Mouse (Mus musculus): Measurements from ENCODE around the gene Fkbp2.

Fkbp2 gene

DNA sequence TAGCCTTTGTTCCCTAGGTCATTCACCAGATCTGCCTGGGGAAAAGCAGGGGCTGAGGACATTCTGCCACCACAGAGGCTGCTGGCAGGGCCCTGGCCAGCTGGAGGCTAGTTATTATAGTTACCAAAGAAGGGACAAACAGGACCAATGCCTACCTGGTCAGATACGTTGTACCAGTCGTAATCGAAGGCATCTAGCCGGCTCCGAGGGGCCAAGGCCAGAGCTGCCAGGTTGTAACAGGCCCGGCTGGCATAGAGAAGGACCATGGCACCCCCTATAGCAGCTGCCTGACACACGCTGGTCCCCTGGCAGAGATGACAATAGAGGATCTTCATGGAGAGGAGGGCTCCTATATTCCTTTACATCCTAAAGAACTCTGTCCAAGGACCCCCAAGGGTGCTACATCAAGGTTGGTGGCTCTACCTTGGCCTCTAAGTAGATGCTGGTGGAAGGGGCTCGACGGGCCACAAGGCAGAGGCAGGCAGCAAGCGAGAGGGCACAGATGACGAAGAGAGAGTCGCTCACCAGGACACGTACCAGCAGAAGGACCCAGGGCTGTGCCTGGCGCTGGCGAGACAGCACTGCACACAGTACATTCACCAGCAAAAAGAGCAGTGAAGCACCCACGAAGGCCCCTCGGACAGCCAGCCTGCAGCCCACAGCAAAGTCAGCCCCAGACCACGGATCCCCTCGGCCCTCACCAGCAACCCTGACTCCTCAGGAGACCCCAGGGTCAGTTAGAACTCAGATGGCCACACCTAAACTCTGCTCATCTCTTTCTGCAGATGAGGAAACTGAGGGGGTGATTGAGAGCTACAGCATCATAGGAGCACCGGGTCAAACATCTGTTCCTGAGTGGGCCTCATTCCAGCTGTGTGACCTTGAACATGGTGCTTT lies 40.9 kb downstream of the Fkbp2 start:
- no peak for DNase-seq

- DNase-seq, result no peak
These were observed 42.5 kb downstream of the Fkbp2 start for GRCm38 (mm10) chr19:6937541-6938465.

GRCm38 (mm10) chr19:6936299-6936698 lies 44.0 kb downstream of the Fkbp2 start:
- DNase-seq, result no peak

DNA sequence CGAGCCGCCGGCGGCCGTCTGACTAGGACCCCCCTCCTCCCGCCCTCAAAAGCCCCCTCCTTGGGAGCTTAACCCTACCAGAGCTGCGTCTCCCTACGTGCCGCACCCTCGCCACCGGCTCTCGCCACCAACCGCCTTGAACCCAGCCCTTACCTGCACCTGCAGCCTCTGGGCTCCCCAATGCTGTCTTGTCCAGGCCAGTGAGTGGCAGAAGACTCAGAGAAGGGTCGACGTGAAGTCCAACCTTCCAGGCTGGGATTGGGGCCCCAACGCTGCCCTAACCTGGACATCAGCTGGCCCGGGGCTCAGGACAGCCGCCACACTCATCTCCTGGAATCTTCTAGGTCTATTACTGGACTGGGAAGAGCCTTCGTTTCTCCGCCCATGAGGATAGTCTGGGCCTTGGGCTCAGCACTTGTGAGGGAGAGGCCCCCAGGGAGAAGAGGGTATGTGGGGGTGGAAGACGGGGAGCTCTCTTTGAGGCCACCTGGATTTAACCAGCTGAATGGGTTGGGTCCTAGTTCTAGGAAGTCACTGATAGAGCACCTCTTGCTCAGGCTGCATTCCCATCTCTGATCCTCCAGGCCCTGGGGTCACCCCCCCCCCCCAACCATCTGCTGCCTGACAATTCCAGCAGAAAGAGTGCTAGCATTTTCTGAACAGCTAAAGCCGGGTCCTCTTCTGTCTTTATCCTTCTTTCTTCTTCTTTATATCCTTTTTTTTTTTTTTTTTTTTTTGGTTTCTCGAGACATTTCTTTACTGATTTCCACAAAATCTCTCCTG lies 45.9 kb downstream of the Fkbp2 start, which contains the start of gene Kcnk4:
Gene Kcnk4, minus strand, starts transcription at position 321 of the 783 bp plus-strand sequence.
- DNase-seq, result no peak

GRCm38 (mm10) chr19:6933436-6934194 lies 46.7 kb downstream of the Fkbp2 start:
- peak; percentile 67 for DNase-seq

DNA sequence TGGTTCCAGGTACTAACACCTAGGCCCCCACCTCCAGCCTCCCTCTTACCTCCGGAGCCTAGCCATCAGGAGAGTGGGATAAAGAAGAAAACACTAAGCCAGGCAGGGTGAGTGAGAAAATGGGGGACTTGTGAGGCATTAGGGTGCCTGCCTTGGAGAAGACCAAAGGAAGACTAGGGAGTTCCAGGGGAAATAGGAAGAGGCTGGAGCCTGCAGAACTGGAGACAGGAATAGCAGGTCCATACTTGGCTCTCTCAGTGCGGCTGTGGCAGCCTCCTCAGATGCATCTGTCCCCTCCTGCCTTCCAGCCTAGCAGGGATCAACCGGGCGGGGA lies 47.2 kb downstream of the Fkbp2 start:
- DNase-seq, result no peak

- DNase-seq, result no peak
These were observed 48.3 kb downstream of the Fkbp2 start for GRCm38 (mm10) chr19:6932018-6932417.

GRCm38 (mm10) chr19:6931002-6931401 lies 49.3 kb downstream of the Fkbp2 start:
- DNase-seq, result no peak

- no peak for DNase-seq
These were observed 52.2 kb downstream of the Fkbp2 start for GRCm38 (mm10) chr19:6928080-6928479.
